Comparison of ENCODE assay signal across 8 mouse cellular contexts in genomic region chr10:122528973-122529703, GRCm38 (mm10).
DNase-seq lines count a peak whose midpoint lies in the region; TF ChIP-seq lines count a peak whose summit lies in the region.

No protein-coding gene starts in this region.

- peak; percentile 36 for DNase-seq in heart, adult 8-10 months (ENCODE audit: low spot score)
- DNase-seq in heart, adult 11 months, result no peak
- peak; percentile 13 for DNase-seq in ovary, postnatal 14 days (ENCODE audit: low spot score)
- no peak for DNase-seq in ovary, postnatal 10 days (ENCODE audit: low spot score)
- peak; percentile 87 for DNase-seq in brain, embryonic 14.5 days (ENCODE audit: low read depth)
- DNase-seq in kidney, postnatal 10 days, result peak; percentile 57
- DNase-seq in testis, postnatal 14 days (ENCODE audit: low spot score), result peak; percentile 17
- no peak for DNase-seq in urinary bladder, adult 18-20 months (ENCODE audit: low spot score in 2 of 2)

- peak; percentile 36; the same call in 1 of the 2 replicates for TF ChIP-seq CTCF in brain, embryonic 14.5 days (IDR thresholded peaks at IDR 0.05; ENCODE audit: borderline replicate concordance, extremely low read depth, insufficient read depth, insufficient read length)

- TF ChIP-seq POLR2A in brain, embryonic 14.5 days (IDR thresholded peaks at IDR 0.05; ENCODE audit: borderline replicate concordance, extremely low read depth, insufficient read depth, insufficient read length, poor library complexity, severe bottlenecking), result no peak

Comparison
In these comparisons a context has a peak if more than half of its experiments do, and no peak if none do; other contexts are left out.
1. DNase-seq: peak in heart, adult 8-10 months (single experiment), ovary, postnatal 14 days (single experiment), brain, embryonic 14.5 days (single experiment), kidney, postnatal 10 days (single experiment) and testis, postnatal 14 days (single experiment); none in heart, adult 11 months (single experiment), ovary, postnatal 10 days (single experiment) and urinary bladder, adult 18-20 months (0 of 2).